Mouse (Mus musculus) brain, embryonic 14.5 days (tissue): ENCODE results near the gene Proser3. TPM values are rescaled to one million over a fixed set of nuclear protein-coding genes. Genes with fewer than 3 reads are reported as not detected.

Source experiments
- DNase-seq: peaks from one replicate; pipeline ENCODE4 v3.0.0-alpha.2; 2011; ENCODE audit warnings: low read depth
- CTCF ChIP-seq: fragments of 200-500 bp; IDR thresholded peaks from 2 replicates; pipeline ENCODE4 v1.5.1; 2012; ENCODE audit warnings: inconsistent platforms, mild to moderate bottlenecking, moderate library complexity, borderline replicate concordance; ENCODE audit not compliant: insufficient read depth, insufficient read length; ENCODE audit errors: extremely low read depth
- POLR2A ChIP-seq: fragments of 200-500 bp; IDR thresholded peaks from 2 replicates; pipeline ENCODE4 v1.6.1; 2012; ENCODE audit warnings: mild to moderate bottlenecking, inconsistent platforms, borderline replicate concordance; ENCODE audit not compliant: poor library complexity, insufficient read depth, insufficient read length, severe bottlenecking; ENCODE audit errors: extremely low read depth
- polyA plus RNA-seq: library from polyadenylated mRNA; depleted of rRNA; stranded (reverse); fragments of >200 nt; gene quantifications from 2 replicates; pipeline ENCODE4 v1.2.3, GENCODE M21; 2012

Gene Proser3
- polyA plus RNA-seq, 1 experiment, result 24.1 TPM

GRCm38 (mm10) chr7:30590927-30591604 is 39.0 kb upstream of the Proser3 start:
- TF ChIP-seq POLR2A, result no peak
- no peak for TF ChIP-seq CTCF
- no peak for DNase-seq

GRCm38 (mm10) chr7:30589435-30590301 is 37.6 kb upstream of the Proser3 start:
- peak; percentile 90 for DNase-seq
- TF ChIP-seq POLR2A, result no peak
- TF ChIP-seq CTCF, result peak; percentile 91

GRCm38 (mm10) chr7:30588676-30589434 is 36.8 kb upstream of the Proser3 start, which contains the start of gene Kmt2b:
Kmt2b (minus strand) TSS chr7:30588726.
- TF ChIP-seq POLR2A (0 out of 2 replicates have a peak, but pooled peaks have one; percentile 50), CTCF (no peak)
- DNase-seq, result peak; percentile 99

GRCm38 (mm10) chr7:30587842-30588667 is 36.0 kb upstream of the Proser3 start:
- TF ChIP-seq POLR2A (no peak), CTCF (no peak)
- peak; percentile 43 for DNase-seq

GRCm38 (mm10) chr7:30586455-30587020 is 34.4 kb upstream of the Proser3 start:
- no peak for DNase-seq
- TF ChIP-seq POLR2A (no peak), CTCF (no peak)

GRCm38 (mm10) chr7:30585170-30585569 is 33.1 kb upstream of the Proser3 start:
- TF ChIP-seq POLR2A (no peak), CTCF (no peak)
- DNase-seq, result no peak

GRCm38 (mm10) chr7:30584339-30584738 is 32.2 kb upstream of the Proser3 start:
- DNase-seq, result no peak
- TF ChIP-seq CTCF (no peak), POLR2A (no peak)

GRCm38 (mm10) chr7:30581547-30581946 is 29.4 kb upstream of the Proser3 start:
- TF ChIP-seq POLR2A (no peak), CTCF (no peak)

GRCm38 (mm10) chr7:30579950-30580349 is 27.9 kb upstream of the Proser3 start:
- TF ChIP-seq POLR2A, result no peak
- TF ChIP-seq CTCF, result no peak

More at GRCm38 (mm10) chr7:30581547-30581946, 29.4 kb upstream of the Proser3 start:
- DNase-seq, result no peak

GRCm38 (mm10) chr7:30572969-30573368 is 20.9 kb upstream of the Proser3 start:
- no peak for TF ChIP-seq POLR2A
- no peak for TF ChIP-seq CTCF

More at GRCm38 (mm10) chr7:30579950-30580349, 27.9 kb upstream of the Proser3 start:
- no peak for DNase-seq

GRCm38 (mm10) chr7:30572389-30572788 is 20.3 kb upstream of the Proser3 start:
- TF ChIP-seq CTCF (no peak), POLR2A (no peak)
- no peak for DNase-seq

More at GRCm38 (mm10) chr7:30572969-30573368, 20.9 kb upstream of the Proser3 start:
- no peak for DNase-seq
